Mouse (Mus musculus) heart, adult 2 months (tissue): ENCODE measurements at regions not wholly inside any gene's neighbourhood (a gene's known extent, or its start where the extent isn't known, plus 50 kb on each side); places are given as distances from the start of the nearest gene placed in this dataset.

ENCODE experiments used
- EP300 ChIP-seq: fragments of 200-500 bp; IDR thresholded peaks from 2 replicates; pipeline ENCODE4 v1.6.1; 2011; ENCODE audit warnings: low read depth, low read length, control low read depth; ENCODE audit not compliant: insufficient read depth
- POLR2A ChIP-seq: fragments of 200-500 bp; IDR thresholded peaks from 2 replicates; pipeline ENCODE4 v1.6.1; 2011; ENCODE audit warnings: mild to moderate bottlenecking, low read depth, low read length, control low read depth; ENCODE audit not compliant: insufficient read depth

DNA sequence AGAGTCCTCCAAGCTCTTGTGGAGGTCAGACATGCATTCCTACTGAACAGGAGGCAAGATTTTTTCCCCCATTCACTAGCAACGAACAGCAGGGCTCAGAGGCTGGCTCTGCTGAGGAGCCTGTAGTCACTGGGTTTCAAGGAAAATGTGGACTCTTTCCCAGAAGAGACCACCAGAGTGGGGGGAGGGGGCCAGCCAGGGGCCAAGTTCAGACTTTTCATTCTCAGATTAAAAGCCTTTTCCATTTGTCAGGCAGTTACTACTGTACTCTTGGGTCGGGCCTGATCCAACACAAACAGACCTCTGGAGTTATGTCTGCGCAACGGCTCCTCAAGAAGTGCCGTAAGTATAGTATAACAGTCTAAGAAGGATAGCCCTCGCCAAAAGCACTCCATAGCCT, 238.6 kb upstream of the Sox9 start:
- TF ChIP-seq EP300 (no peak), POLR2A (no peak)
